Mouse (Mus musculus) G1E-ER4 (cell line): ENCODE results near the gene Zdhhc21. TPM values are rescaled to one million over a fixed set of nuclear protein-coding genes. Genes with fewer than 3 reads are reported as not detected.

Experiments used
- GATA1 ChIP-seq: IDR thresholded peaks from one replicate; pipeline ENCODE4 v1.8.0; 2012; ENCODE audit warnings: low read length, inconsistent platforms
- polyA plus RNA-seq: library from polyadenylated mRNA; stranded (reverse); fragments of >175 nt; gene quantifications from 2 replicates; pipeline ENCODE4 v1.2.3, GENCODE M21; 2012

Zdhhc21 gene
- 2.0 and 3.0 TPM in 2 replicates for polyA plus RNA-seq

DNA sequence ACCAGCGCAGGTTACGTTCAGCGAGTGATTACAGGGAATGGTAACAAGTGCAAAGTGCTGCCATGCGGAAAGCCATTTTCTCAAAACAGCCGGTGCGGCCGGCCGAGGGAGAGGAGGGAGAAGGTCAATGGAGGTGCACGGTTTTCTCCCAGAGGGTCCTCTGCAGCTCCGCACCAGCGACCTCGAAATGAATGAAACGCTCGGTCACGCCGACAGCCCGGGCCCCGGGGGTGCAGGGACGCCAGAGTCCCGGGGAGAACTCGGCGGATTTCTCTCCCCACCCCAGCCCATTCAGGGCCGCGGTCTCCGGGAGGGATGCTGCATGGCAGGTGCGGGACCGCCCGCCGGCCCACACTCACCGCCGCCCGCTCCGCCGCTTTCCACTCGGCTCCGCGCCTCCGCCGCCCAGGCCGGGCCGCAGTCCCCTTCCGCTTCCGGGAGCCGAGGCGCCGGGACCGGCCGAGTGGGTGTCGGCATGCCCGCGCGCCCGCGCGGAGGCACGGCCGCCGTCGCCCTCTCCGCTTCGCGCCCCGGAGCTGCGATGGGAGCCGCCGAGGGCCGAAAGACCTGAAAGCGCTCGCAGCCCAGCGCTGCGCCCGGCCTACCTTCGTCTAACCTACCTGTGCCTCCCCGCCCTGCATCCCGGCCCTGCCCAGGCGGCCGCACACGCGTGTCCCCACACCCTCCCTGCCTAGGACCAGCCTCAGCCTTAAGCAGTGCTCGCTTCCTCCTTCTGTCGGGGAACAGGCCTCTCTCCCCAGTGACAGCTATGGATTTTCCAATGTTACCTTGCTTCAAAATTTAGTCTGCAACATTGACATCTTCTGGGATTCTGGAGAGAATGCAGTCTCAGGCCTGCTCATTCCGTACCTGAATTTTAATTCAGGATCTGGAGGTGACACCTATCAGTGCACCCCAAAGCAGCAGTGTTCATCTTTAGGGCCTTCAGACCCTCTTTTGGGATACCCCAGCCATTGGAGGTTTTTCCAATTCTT, at the start of gene Zdhhc21:
Gene Zdhhc21, minus strand, starts transcription at position 828 of the 995 bp plus-strand sequence.
- no peak for TF ChIP-seq GATA1

DNA sequence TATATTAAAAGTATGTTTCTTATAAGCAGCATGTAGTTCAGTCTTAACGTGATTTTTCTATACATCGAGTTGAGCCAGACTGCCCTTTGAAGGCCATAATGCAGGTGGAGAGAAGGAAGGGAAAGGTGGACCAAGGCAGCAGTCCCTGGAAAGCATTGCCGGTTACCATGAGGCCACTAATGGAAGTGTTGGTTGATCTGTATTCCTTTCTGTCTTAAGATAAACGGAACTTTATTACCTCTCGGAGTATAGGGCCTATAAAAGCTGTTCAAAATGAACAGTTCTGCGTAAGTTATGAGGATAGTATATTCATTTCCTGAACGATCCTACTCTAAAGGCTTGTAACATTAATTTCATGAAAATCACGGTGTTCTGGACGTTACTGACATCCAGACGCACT, 35.5 kb upstream of the Zdhhc21 start:
- no peak for TF ChIP-seq GATA1

GRCm38 (mm10) chr4:82892247-82892646, 32.5 kb upstream of the Zdhhc21 start:
- TF ChIP-seq GATA1: no peak

GRCm38 (mm10) chr4:82891566-82891965, 31.8 kb upstream of the Zdhhc21 start:
- no peak for TF ChIP-seq GATA1

DNA sequence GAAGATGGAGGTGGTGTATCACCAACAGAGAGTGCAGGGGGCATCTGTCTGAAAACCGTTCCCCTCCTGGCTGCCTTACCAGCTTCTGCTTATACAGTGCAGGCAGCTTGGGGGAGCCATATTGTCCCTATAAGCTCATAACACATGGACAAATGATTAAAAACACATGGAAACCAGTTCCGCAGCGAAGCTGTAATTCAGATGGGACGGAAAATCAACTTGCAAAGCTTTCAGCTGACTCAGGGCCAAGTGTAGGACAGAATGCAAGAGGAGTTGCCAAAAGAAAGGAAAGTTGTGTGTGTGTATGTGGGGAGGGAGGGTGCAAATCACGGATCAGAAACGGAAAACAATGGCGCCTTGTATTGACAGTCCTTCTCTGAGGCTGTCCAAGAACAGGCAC, 31.3 kb upstream of the Zdhhc21 start:
- no peak for TF ChIP-seq GATA1

- TF ChIP-seq GATA1: no peak
Observed at GRCm38 (mm10) chr4:82890585-82890984, 30.8 kb upstream of the Zdhhc21 start.

DNA sequence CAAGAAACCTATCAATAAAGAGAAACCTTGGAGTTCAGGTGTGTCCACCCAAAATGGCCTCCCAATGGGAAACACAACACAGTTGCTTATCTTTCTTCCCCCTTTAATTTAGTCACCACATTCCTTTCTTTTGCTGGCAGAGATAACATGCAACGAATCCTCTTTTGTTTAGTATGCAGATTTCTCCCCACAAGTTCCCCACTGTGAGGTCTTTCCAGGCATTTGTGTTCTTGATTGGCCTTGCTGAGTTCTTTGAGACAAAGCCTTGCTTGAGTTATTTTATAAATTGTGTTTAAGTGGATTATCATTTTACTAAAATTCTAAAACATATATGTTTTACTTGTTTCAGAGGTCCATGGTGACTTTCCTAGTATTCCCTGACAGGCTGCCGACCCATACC, 26.4 kb upstream of the Zdhhc21 start:
- no peak for TF ChIP-seq GATA1

GRCm38 (mm10) chr4:82885535-82885913, 25.8 kb upstream of the Zdhhc21 start:
- TF ChIP-seq GATA1: no peak

GRCm38 (mm10) chr4:82884636-82885534, 25.1 kb upstream of the Zdhhc21 start, which contains the start of gene Cer1:
Gene Cer1, minus strand, starts transcription at chr4:82885148.
- no peak for TF ChIP-seq GATA1

DNA sequence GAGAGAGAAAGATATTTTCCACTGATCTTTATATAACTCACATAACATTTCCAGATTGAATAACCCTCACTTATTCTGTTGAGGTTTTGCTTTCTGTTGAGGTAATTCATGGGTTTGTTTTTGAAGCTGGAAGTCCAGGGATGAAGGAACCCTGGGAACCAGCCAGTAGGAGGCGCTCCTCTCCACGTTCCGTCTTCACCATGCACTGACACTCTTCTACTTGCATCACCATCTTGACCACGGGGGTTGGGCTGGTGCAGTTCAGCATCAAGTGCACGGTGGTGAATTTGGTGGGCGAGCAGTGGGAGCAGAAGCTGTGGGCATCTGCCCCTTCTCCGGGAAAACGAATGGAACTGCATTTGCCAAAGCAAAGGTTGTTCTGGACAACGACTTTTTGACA, 22.7 kb upstream of the Zdhhc21 start:
- no peak for TF ChIP-seq GATA1

- no peak for TF ChIP-seq GATA1
Observed at GRCm38 (mm10) chr4:82881366-82881765, 21.6 kb upstream of the Zdhhc21 start.

- TF ChIP-seq GATA1: no peak
Observed at GRCm38 (mm10) chr4:82880243-82880642, 20.5 kb upstream of the Zdhhc21 start.

- no peak for TF ChIP-seq GATA1
Observed at GRCm38 (mm10) chr4:82879152-82879551, 19.4 kb upstream of the Zdhhc21 start.

- TF ChIP-seq GATA1: no peak
Observed at GRCm38 (mm10) chr4:82876656-82877055, 16.9 kb upstream of the Zdhhc21 start.

GRCm38 (mm10) chr4:82875532-82875931, 15.8 kb upstream of the Zdhhc21 start:
- no peak for TF ChIP-seq GATA1

DNA sequence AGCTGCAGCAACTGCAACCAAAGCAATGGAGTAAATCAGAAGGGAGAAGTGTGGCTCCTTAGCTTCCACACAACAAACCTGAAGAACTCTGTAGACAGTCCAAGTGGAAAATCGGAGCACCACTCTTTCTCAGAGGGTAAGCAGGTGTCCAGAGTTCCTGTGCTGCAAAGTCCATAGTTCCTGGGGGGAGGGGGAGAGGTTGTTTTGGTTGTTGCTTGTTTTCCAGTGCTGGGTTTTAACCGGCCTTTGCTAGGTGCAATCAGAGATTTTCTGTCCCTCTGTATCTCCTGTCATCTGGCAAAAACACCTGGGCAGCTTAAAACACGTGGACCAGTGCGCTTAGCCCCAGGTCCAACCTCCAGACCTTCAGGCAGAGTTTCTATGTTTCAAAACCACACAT, 15.0 kb upstream of the Zdhhc21 start:
- TF ChIP-seq GATA1: no peak

DNA sequence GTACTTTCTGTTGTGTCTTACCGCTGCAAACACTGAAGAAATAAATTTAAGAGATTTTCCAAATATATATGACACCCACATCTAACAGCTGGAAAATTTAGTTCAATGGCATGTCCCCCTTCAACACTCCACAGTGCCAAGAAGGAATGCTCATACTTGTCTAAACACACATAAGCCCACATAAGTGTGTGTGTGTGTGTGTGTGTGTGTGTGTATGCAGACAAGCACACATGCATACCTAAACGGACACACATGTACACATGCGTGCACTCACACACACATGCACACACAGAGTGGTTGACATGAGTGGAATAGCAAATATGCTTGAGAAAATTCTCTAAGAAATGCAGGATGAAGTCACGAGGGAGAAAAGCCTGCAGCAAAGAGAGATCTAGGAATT, 12.8 kb upstream of the Zdhhc21 start:
- TF ChIP-seq GATA1: no peak
